Mouse (Mus musculus) small intestine, adult 10 weeks (tissue): ENCODE results near the gene Gm3015. TPM values are rescaled to one million over a fixed set of nuclear protein-coding genes. Genes with fewer than 3 reads are reported as not detected.

ENCODE experiments used
- polyA plus RNA-seq: library from polyadenylated mRNA; stranded (reverse); fragments of 350-450 nt; fragmentation: Illumina TruSeq; extraction: RNeasy Lipid Tissue Mini Kit (QIAGEN cat#74804); gene quantifications from one replicate; pipeline ENCODE4 v1.2.3, GENCODE M21; 2014; ENCODE audit warnings: low replicate concordance

Gene Gm3015
- polyA plus RNA-seq, result not detected

GRCm38 (mm10) chr14:42768721-42769120 is at the start of gene Gm3015:
Gm3015 (minus strand) TSS chr14:42768821.

GRCm38 (mm10) chr14:42797887-42798286 is 29.3 kb upstream of the Gm3015 start, which contains the start of gene Gm10377:
Gm10377 (minus strand) TSS chr14:42797987.

Other genes with a start within 250 kb of the Gm3015 start
- not detected for gene Gm8024, start 244.5 kb downstream of the Gm3015 start, polyA plus RNA-seq
- not detected for gene Gm17124, start 168.9 kb downstream of the Gm3015 start, polyA plus RNA-seq
- gene Gm3633, start 126.9 kb downstream of the Gm3015 start, polyA plus RNA-seq, result not detected
- not detected for gene Gm10378, start 112.9 kb downstream of the Gm3015 start, polyA plus RNA-seq
- not detected for gene Gm10377, start 29.2 kb upstream of the Gm3015 start, polyA plus RNA-seq
- not detected for gene Gm21977, start 84.7 kb upstream of the Gm3015 start, polyA plus RNA-seq
- not detected for gene Gm8082, start 224.8 kb upstream of the Gm3015 start, polyA plus RNA-seq
- gene Gm10376, start 246.8 kb upstream of the Gm3015 start, polyA plus RNA-seq, result not detected